Mouse (Mus musculus) hindbrain, embryonic 15.5 days (tissue): ENCODE measurements around the gene Nav2. TPM values are rescaled to one million over a fixed set of nuclear protein-coding genes. Genes with fewer than 3 reads are reported as not detected.

Experiments
- ATAC-seq: fragments of 200-750 bp; cut with Nextera tagmentation; 2 replicates; pipeline ENCODE4 v1.8.0; 2017; ENCODE audit warnings: low read depth, moderate number of reproducible peaks, moderate TSS enrichment; ENCODE audit not compliant: low FRiP score
- H3K27ac ChIP-seq: fragments of 300-500 bp; sonication (generic); replicated peaks from 2 replicates; pipeline ENCODE4 v1.5.1; 2015; ENCODE audit warnings: mild to moderate bottlenecking, inconsistent platforms
- H3K27me3 ChIP-seq: fragments of 300-500 bp; sonication (generic); 2 replicates; pipeline ENCODE4 v1.6.1; 2015; ENCODE audit warnings: control low read depth, inconsistent platforms
- H3K36me3 ChIP-seq: fragments of 300-500 bp; sonication (generic); 2 replicates; pipeline ENCODE4 v1.6.1; 2015; ENCODE audit warnings: control low read depth, inconsistent platforms
- H3K4me1 ChIP-seq: fragments of 300-500 bp; sonication (generic); replicated peaks from 2 replicates; pipeline ENCODE4 v1.6.1; 2015; ENCODE audit warnings: control low read depth, inconsistent platforms
- H3K4me2 ChIP-seq: fragments of 300-500 bp; sonication (generic); 2 replicates; pipeline ENCODE4 v1.6.1; 2015; ENCODE audit warnings: moderate library complexity, mild to moderate bottlenecking, inconsistent platforms
- H3K4me3 ChIP-seq: fragments of 300-500 bp; sonication (generic); 2 replicates; pipeline ENCODE4 v1.5.1; 2015; ENCODE audit warnings: mild to moderate bottlenecking, inconsistent platforms
- H3K9ac ChIP-seq: fragments of 300-500 bp; sonication (generic); 2 replicates; pipeline ENCODE4 v1.6.1; 2015; ENCODE audit warnings: inconsistent platforms
- H3K9me3 ChIP-seq: fragments of 300-500 bp; sonication (generic); 2 replicates; pipeline ENCODE4 v1.6.1; 2016; ENCODE audit warnings: control low read depth, inconsistent platforms
- WGBS: fragments of 180-500 bp; shearing (Covaris S2); methylation state at CpG from one replicate; pipeline ENCODE4 v1.1.7; 2015; 5-methylcytosine and 5-hydroxymethylcytosine counted together
- polyA plus RNA-seq: library from polyadenylated mRNA; unstranded; fragments of >200 nt; fragmentation: Nextera tagmentation; extraction: Ambion mirVana; gene quantifications from 2 replicates; pipeline ENCODE4 v1.2.1, GENCODE M21; 2015

Nav2 gene
- polyA plus RNA-seq, 1 experiment from 2014 or later = 24.7 TPM

DNA sequence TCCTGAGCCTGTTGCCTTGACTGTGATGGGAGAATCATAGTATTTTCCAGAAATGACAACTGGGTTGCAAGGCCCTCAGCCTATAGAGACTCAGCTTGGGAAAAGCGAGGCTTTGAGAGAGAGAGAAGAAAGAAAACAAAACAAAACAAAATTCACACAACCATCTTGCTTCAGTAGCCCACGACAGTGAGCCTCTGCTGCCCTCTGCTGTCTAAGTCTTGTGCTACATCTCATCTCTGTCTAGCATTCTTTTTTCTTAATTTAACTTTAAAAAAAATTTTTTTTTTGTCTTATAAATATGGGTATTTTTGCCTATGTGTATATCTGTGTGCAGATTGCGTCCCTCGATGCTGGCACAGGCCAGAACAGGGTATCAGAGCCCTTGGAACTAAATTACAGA is 517.5 kb downstream of the Nav2 start:
- Histone ChIP-seq H3K4me1 (peaks cover 5% of the 10 kb centered on the region), H3K4me2 (no peak overlapping the region), H3K4me3 (no peak overlapping the region), H3K27ac (peak overlapping the region; percentile 56; the same call in 1 of the 2 replicates), H3K9ac (no peak overlapping the region), H3K9me3 (no peaks in the 10 kb centered on the region), H3K36me3 (no peaks in the 10 kb centered on the region), H3K27me3 (no peaks in the 10 kb centered on the region)
- ATAC-seq = no peak
- 56% methylated on average over 4 of the region's 4 CpGs for WGBS

DNA sequence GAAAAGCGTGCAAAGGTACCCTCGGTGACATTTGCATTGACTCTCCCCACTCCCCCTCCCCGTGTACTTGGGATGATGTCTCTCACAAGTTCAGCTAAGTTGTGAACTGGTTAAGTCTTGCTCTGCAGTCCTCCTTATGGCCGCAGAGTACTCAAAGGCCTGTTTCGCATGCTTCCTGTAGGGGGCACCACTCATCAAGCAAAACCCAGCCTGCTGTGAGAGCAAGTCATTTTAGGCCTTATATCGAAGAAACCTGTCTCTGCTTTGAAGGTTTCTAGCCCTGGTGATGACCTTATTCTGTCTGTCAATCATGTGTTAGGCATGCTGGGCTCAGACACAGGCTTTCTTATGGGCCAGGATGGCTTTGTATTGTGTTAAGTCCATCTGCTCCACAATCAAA is 519.3 kb downstream of the Nav2 start:
- no peaks in the 10 kb centered on the region for H3K36me3 ChIP-seq
- WGBS = 59% methylated on average over 6 of the region's 6 CpGs
- peaks cover 5% of the 10 kb centered on the region for H3K4me1 ChIP-seq
- no peak overlapping the region for H3K4me2 ChIP-seq
- H3K9me3 ChIP-seq = no peaks in the 10 kb centered on the region
- H3K27me3 ChIP-seq = no peaks in the 10 kb centered on the region
- H3K27ac ChIP-seq = no peak overlapping the region
- ATAC-seq = no peak
- no peak overlapping the region for H3K4me3 ChIP-seq
- no peak overlapping the region for H3K9ac ChIP-seq

DNA sequence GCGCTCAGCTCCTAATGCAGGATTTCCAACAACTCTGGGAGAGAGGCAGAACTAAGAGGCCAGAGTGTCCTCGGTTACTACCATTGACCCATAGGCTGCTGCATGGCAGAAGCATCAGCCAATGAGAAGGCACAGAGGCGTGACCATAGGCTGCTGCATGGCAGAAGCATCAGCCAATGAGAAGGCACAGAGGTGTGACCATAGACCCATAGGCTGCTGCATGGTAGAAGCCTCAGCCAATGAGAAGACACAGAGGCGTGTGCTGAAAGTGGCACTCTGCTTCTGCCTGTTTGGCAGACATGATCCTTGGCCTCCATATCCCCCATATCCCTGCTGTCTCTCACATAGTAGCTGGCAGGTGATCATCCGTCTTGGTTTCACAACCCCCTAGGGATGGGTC is 520.4 kb downstream of the Nav2 start:
- WGBS = 69% methylated on average over 5 of the region's 5 CpGs
- ATAC-seq = peak; percentile 76; the same call in 1 of the 2 replicates
- H3K4me3 ChIP-seq = no peak overlapping the region

DNA sequence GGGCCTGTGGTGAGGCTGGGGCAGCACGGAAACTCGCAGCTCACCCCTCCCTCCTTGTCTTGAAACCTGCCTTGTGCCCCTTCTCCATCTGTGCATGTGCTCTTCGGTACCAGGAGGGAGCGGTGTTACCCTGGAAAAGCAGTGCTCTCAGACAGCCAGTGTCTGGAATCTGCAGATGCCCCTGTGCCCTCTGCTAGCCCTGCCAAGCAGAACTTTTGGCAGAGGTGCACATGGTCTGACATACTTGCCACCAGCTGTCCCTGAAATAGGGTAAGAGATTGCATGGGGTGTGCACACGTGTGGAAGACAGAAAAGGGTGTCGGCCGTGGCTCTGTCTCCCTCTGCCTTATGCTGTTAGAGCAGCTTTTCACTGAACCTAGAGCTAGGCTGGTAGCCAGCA is 522.3 kb downstream of the Nav2 start:
- Histone ChIP-seq H3K4me1 (peaks cover 2% of the 10 kb centered on the region), H3K9me3 (no peaks in the 10 kb centered on the region), H3K4me2 (no peak overlapping the region), H3K9ac (no peak overlapping the region), H3K27ac (no peak overlapping the region), H3K36me3 (no peaks in the 10 kb centered on the region), H3K4me3 (no peak overlapping the region), H3K27me3 (no peaks in the 10 kb centered on the region)
- ATAC-seq = peak; percentile 42
- WGBS = 77% methylated on average over 7 of the region's 7 CpGs

More for the DNA sequence above, 520.4 kb downstream of the Nav2 start:
- Histone ChIP-seq H3K4me2 (no peak overlapping the region), H3K9ac (no peak overlapping the region), H3K9me3 (no peaks in the 10 kb centered on the region), H3K27me3 (no peaks in the 10 kb centered on the region), H3K4me1 (peaks cover 5% of the 10 kb centered on the region), H3K36me3 (no peaks in the 10 kb centered on the region), H3K27ac (no peak overlapping the region)

DNA sequence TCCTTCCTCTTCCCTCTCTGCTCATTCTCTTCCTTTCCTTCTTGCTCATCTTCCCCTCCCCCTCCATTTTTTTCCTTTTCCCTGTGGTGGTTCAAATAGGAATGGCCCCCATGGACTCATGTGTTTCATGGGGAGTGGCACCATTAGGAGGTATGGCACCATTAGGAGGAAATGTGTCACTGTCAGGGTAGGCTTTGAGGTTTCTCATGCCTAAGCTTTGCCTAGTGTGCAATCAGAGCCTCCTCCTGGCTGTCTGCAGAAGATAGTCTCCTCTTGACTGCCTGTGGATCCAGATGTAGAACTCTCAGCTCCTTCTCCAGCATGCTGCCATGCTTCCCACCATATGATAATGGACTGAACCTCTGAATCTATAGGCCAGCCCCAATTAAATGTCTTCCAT is 525.4 kb downstream of the Nav2 start:
- no peaks in the 10 kb centered on the region for H3K4me1 ChIP-seq
- no peak for ATAC-seq
- no peak overlapping the region for H3K9ac ChIP-seq
- H3K27ac ChIP-seq = no peak overlapping the region
- H3K9me3 ChIP-seq = no peaks in the 10 kb centered on the region
- no peaks in the 10 kb centered on the region for H3K36me3 ChIP-seq
- no peaks in the 10 kb centered on the region for H3K27me3 ChIP-seq
- no peak overlapping the region for H3K4me2 ChIP-seq
- H3K4me3 ChIP-seq = no peak overlapping the region

DNA sequence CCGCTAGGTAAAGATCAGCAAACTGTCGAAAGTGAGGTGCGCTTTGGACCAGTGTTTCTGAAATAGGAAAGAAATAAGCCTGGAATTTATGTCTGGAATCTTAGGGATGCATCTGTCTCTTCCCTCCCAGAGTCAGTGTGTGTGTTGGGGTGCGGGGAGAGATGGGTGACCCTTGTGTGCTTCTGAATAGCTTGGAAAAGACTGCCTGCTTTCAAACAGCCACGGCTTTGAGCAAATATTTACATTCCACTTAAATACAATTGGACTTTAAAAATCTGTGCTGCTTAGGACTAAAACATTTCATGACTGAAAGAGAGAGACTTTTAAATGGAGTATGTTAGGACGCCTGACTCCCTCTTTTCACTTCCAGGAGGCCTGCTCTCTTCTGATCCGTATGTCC is 528.0 kb downstream of the Nav2 start:
- Histone ChIP-seq H3K4me1 (0 out of 2 replicates have a peak, but pooled peaks cover 2% of the 10 kb centered on the region), H3K9ac (no peak overlapping the region), H3K27me3 (no peaks in the 10 kb centered on the region), H3K4me2 (no peak overlapping the region), H3K4me3 (no peak overlapping the region), H3K27ac (no peak overlapping the region), H3K36me3 (no peaks in the 10 kb centered on the region), H3K9me3 (no peaks in the 10 kb centered on the region)
- WGBS = 79% methylated on average over 7 of the region's 7 CpGs
- no peak for ATAC-seq

DNA sequence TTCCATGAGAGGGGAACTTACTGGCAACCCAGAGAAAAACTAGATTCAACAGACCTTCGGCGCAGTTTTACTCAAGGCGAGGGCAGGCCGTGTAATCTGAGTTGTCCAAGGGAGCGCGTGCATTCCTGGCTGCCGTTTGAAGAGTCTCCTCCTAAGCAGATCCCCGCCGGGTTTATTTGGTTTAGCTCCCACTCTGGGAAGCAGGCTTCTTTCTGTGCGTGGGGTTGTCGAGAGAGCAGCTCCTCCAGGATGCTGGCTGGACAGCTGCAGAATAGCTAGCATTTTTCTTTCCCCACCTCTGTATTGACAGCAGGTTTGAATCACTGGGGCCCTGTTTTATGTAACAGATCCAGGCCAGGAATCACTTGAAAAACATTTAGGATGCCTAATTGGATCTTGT is 529.4 kb downstream of the Nav2 start:
- 0 out of 2 replicates have a peak, but pooled peaks cover 2% of the 10 kb centered on the region for H3K4me1 ChIP-seq
- no peak overlapping the region for H3K9ac ChIP-seq
- no peak overlapping the region; the same call in 1 of the 2 replicates for H3K27ac ChIP-seq
- H3K27me3 ChIP-seq = no peaks in the 10 kb centered on the region
- no peaks in the 10 kb centered on the region for H3K9me3 ChIP-seq
- H3K4me2 ChIP-seq = no peak overlapping the region
- WGBS = 47% methylated on average over 11 of the region's 11 CpGs
- no peak for ATAC-seq
- H3K4me3 ChIP-seq = no peak overlapping the region
- no peaks in the 10 kb centered on the region for H3K36me3 ChIP-seq

DNA sequence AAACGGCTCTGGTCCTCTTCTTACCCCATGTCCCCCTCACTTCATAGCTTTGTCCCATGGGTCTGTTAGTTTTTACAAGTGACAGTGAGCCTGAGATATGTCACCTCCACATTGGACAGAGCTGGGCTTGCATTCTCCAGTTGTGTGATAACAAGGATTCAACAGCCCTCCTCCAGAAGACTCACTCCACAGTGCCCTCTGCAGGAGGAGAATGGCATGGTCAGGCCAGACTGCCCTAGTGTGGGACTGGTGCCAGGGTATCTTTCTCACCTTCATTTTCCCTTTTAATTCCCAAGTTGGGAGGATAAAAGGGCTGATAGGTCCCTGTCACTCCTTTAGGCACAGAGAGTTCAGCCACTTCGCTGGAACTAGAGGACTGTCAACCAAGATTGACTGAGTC is 530.6 kb downstream of the Nav2 start:
- H3K4me1 ChIP-seq = 0 out of 2 replicates have a peak, but pooled peaks cover 2% of the 10 kb centered on the region
- ATAC-seq = no peak

DNA sequence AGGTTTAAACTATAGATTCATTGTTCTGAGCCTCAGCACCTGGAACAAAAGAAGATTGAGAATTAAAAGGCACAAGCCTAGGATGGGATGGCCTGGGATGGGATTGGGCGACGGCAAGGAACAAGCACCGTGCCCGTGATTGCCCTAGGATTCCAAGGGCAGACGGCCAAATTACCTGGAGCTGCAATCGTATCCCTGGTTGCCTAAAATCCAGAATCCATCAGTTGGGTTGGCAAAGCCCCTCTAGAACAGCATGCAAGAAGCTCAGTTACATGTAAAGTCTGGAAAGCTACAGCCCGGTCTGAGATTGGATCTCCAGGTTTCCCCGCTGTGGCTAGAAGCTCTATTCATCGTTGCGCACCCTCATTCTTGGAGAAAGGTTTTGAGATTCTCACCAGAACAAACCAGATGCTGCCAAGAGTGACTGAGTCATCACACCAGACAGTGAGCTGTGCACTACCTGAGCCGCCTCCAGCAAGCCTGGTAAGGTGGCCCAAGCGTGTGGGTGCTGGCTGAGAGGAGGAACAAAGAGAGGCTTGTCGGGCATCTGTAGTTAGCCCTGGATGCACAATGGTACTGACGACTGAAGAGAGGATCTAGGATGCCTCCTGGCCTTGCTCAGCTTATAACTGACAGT is 531.9 kb downstream of the Nav2 start:
- 85% methylated on average over 14 of the region's 14 CpGs for whole genome bisulfite sequencing
- Histone ChIP-seq H3K27me3 (no peaks in the 10 kb centered on the region), H3K9me3 (no peaks in the 10 kb centered on the region), H3K36me3 (no peaks in the 10 kb centered on the region), H3K4me1 (0 out of 2 replicates have a peak, but pooled peaks cover 2% of the 10 kb centered on the region), H3K4me2 (no peak overlapping the region), H3K9ac (no peak overlapping the region), H3K4me3 (no peak overlapping the region), H3K27ac (no peak overlapping the region)
- no peak for ATAC-seq

More for the DNA sequence above, 530.6 kb downstream of the Nav2 start:
- Histone ChIP-seq H3K4me3 (no peak overlapping the region), H3K9me3 (no peaks in the 10 kb centered on the region), H3K27ac (no peak overlapping the region), H3K27me3 (no peaks in the 10 kb centered on the region), H3K9ac (no peak overlapping the region), H3K4me2 (no peak overlapping the region), H3K36me3 (no peaks in the 10 kb centered on the region)
- WGBS = 57% methylated on average over 2 of the region's 2 CpGs

DNA sequence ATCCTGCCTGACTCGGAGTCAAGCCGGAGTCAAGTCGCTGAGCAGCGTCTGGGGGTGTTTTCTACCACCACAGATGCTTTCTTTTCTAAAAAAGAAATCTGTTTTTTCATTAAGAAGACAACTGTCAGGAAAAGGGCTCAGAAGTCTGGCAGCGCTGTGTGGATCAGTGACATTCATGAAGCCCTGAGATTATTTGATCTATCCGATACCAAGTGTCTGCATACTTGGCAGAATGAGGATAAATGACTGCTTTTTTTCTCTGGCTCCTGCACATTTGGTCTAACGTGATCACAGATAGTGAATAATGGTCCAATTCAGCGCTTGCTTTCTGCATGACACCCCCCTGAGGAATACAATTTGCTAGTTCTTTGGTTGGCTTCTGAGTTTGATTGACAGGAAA is 533.7 kb downstream of the Nav2 start:
- H3K27ac ChIP-seq = no peak overlapping the region
- 55% methylated on average over 8 of the region's 8 CpGs for WGBS
- no peak for ATAC-seq

DNA sequence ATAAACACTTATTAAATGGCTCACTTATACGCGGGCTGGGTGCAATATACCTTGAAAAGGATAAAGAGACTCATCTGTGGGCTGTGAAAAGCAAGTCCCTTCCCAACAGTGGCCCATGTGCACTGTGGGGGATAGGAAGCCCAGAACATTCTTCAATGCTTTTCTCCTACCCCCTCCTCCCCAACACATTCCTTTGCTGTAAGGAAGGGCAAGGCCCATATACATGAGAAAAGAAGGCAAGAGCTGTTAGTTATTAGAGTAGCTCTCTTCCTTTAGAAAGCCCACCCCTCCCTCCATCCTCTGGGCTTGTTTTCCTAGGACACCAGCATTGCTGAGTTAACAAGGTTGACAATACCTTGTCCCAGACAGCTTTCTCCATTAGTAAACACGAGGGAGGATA is 540.1 kb downstream of the Nav2 start:
- H3K9ac ChIP-seq = no peak overlapping the region
- H3K36me3 ChIP-seq = 0 out of 2 replicates have a peak, but pooled peaks cover 5% of the 10 kb centered on the region
- H3K9me3 ChIP-seq = no peaks in the 10 kb centered on the region
- WGBS = 54% methylated on average over 3 of the region's 3 CpGs
- H3K27ac ChIP-seq = no peak overlapping the region
- no peak for ATAC-seq
- H3K4me3 ChIP-seq = no peak overlapping the region
- no peak overlapping the region for H3K4me2 ChIP-seq
- H3K4me1 ChIP-seq = peaks cover 12% of the 10 kb centered on the region
- no peaks in the 10 kb centered on the region for H3K27me3 ChIP-seq

More for the DNA sequence above, 533.7 kb downstream of the Nav2 start:
- no peaks in the 10 kb centered on the region for H3K27me3 ChIP-seq
- H3K9ac ChIP-seq = no peak overlapping the region
- H3K9me3 ChIP-seq = no peaks in the 10 kb centered on the region
- no peaks in the 10 kb centered on the region for H3K36me3 ChIP-seq
- H3K4me2 ChIP-seq = no peak overlapping the region
- H3K4me3 ChIP-seq = no peak overlapping the region
- 0 out of 2 replicates have a peak, but pooled peaks cover 2% of the 10 kb centered on the region for H3K4me1 ChIP-seq

DNA sequence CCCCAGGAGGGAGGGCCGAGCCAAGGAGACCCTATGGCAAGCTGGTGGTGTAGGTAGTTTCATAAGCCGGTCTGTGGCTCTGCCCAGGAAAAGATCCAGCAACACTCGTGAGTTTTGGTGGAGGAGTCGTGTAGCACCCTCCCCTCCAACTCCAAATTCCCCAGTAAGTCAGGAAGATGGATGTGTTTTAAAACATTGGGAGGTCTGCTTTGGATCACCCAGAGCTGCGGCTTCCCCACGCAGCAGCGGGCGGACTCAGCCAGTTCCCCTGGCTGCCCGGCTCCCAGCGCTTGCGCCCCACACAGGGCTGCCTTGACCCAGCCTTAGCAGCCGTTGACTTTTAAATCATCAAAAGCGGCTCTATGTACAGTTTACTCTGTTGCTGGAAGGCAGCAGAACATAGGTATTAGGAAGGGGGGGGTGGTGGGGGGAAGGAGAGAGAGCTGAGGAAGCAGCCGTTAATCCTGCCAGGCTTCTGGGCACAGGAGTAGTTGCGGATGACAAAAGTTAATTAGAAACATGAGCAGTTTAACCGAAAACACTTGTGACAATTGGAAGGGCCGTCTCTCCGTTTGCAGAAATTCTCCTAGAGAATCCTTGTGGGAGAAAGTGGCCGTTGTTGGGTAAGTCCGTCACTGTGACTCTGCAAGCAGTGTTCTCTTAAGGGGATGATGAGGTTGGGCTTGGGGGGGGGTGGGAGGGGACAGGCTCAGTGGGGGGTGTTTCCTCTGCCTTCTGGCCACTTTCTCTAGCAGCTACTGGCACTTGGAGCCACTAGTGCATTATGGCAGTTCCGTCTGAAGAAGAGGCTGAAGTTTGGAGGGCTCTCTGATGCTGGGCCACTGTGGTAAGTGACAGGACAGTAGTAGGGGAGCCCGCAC is 542.0 kb downstream of the Nav2 start:
- peak; percentile 35 for ATAC-seq
- Histone ChIP-seq H3K27me3 (no peaks in the 10 kb centered on the region), H3K9ac (no peak overlapping the region), H3K27ac (no peak overlapping the region), H3K4me2 (peak overlapping the region; percentile 31), H3K36me3 (0 out of 2 replicates have a peak, but pooled peaks cover 9% of the 10 kb centered on the region), H3K4me1 (peaks cover 12% of the 10 kb centered on the region), H3K4me3 (no peak overlapping the region), H3K9me3 (no peaks in the 10 kb centered on the region)
- WGBS = 27% methylated on average over 22 of the region's 22 CpGs
